Mouse (Mus musculus): Measurements from ENCODE around the gene Mcm7.
"Not testable (repeated sequence)": the region's sequence is repeated elsewhere in the genome, so short reads cannot be mapped to it uniquely, and the experiment has no call there.

Gene Mcm7

GRCm38 (mm10) chr5:138171695-138172491 is at the start of gene Mcm7, which contains the start of gene Ap4m1:
TSS of gene Mcm7 (minus strand) at chr5:138172422.
TSS of gene Ap4m1 (plus strand) at chr5:138172002.
- DNase-seq = peak; percentile 98

- no peak for DNase-seq
Measured at GRCm38 (mm10) chr5:138219864-138220263, 47.6 kb upstream of the Mcm7 start.

- not testable (repeated sequence) for DNase-seq
Measured at GRCm38 (mm10) chr5:138216632-138217031, 44.4 kb upstream of the Mcm7 start.

GRCm38 (mm10) chr5:138207873-138208272 is 35.7 kb upstream of the Mcm7 start:
- no peak for DNase-seq

- no peak for DNase-seq
Measured at GRCm38 (mm10) chr5:138207253-138207652, 35.0 kb upstream of the Mcm7 start.

- no peak for DNase-seq
Measured at GRCm38 (mm10) chr5:138202086-138202485, 29.9 kb upstream of the Mcm7 start.

- DNase-seq = no peak
Measured at GRCm38 (mm10) chr5:138199576-138199975, 27.4 kb upstream of the Mcm7 start.

GRCm38 (mm10) chr5:138195463-138195862 is 23.2 kb upstream of the Mcm7 start:
- DNase-seq = no peak

- peak; percentile 43 to 58 for DNase-seq
Measured at GRCm38 (mm10) chr5:138194755-138195345, 22.6 kb upstream of the Mcm7 start.

GRCm38 (mm10) chr5:138193771-138194727 is 21.8 kb upstream of the Mcm7 start, which contains the start of gene Mblac1:
TSS of gene Mblac1 (plus strand) at chr5:138194314.
- DNase-seq = peak; percentile 86

GRCm38 (mm10) chr5:138187661-138188306 is 15.6 kb upstream of the Mcm7 start:
- peak; percentile 78 to 85 for DNase-seq

- peak; percentile 82 to 86 for DNase-seq
Measured at GRCm38 (mm10) chr5:138186950-138187638, 14.9 kb upstream of the Mcm7 start, which contains the start of the genes Taf6 and Cnpy4. TSS of gene Taf6 (minus strand) at chr5:138187451. TSS of gene Cnpy4 (plus strand) at chr5:138187485.

- DNase-seq = no peak
Measured at GRCm38 (mm10) chr5:138173217-138173616, 995 bp upstream of the Mcm7 start.

GRCm38 (mm10) chr5:138170936-138171561 is 1.2 kb downstream of the Mcm7 start:
- DNase-seq = peak; percentile 97 to 98

- DNase-seq = no peak
Measured at GRCm38 (mm10) chr5:138165594-138165993, 6.6 kb downstream of the Mcm7 start.

GRCm38 (mm10) chr5:138163610-138164009 is 8.6 kb downstream of the Mcm7 start:
- no peak for DNase-seq

GRCm38 (mm10) chr5:138163046-138163445 is 9.2 kb downstream of the Mcm7 start:
- no peak for DNase-seq

GRCm38 (mm10) chr5:138160842-138161665 is 11.2 kb downstream of the Mcm7 start, which contains the start of gene Cops6:
TSS of gene Cops6 (plus strand) at chr5:138161071.
- peak; percentile 96 to 97 for DNase-seq

- DNase-seq = no peak
Measured at GRCm38 (mm10) chr5:138160224-138160762, 11.9 kb downstream of the Mcm7 start.
